Mouse (Mus musculus): Measurements from ENCODE around the gene Ccdc141.

The Ccdc141 gene

GRCm38 (mm10) chr2:77170633-77171105 is at the start of gene Ccdc141:
TSS of gene Ccdc141 (minus strand) at chr2:77170636.
- no peak for DNase-seq (ENCODE audit: low read depth, low spot score)

GRCm38 (mm10) chr2:77212885-77213284 is 42.4 kb upstream of the Ccdc141 start:
- DNase-seq (ENCODE audit: low read depth, low spot score) = no peak

GRCm38 (mm10) chr2:77206951-77207350 is 36.5 kb upstream of the Ccdc141 start:
- DNase-seq (ENCODE audit: low read depth, low spot score) = no peak

- DNase-seq (ENCODE audit: low read depth, low spot score) = no peak
These were observed 33.5 kb upstream of the Ccdc141 start for GRCm38 (mm10) chr2:77203916-77204315.

GRCm38 (mm10) chr2:77201900-77202299 is 31.5 kb upstream of the Ccdc141 start:
- DNase-seq (ENCODE audit: low read depth, low spot score) = no peak

GRCm38 (mm10) chr2:77200958-77201614 is 30.6 kb upstream of the Ccdc141 start:
- DNase-seq (ENCODE audit: low read depth, low spot score) = no peak

- DNase-seq (ENCODE audit: low read depth, low spot score) = no peak
These were observed 29.9 kb upstream of the Ccdc141 start for GRCm38 (mm10) chr2:77200379-77200778.

GRCm38 (mm10) chr2:77198246-77198645 is 27.8 kb upstream of the Ccdc141 start:
- DNase-seq (ENCODE audit: low read depth, low spot score) = no peak

GRCm38 (mm10) chr2:77196819-77197218 is 26.4 kb upstream of the Ccdc141 start:
- no peak for DNase-seq (ENCODE audit: low read depth, low spot score)

- no peak for DNase-seq (ENCODE audit: low read depth, low spot score)
These were observed 24.6 kb upstream of the Ccdc141 start for GRCm38 (mm10) chr2:77195056-77195455.

- DNase-seq (ENCODE audit: low read depth, low spot score) = no peak
These were observed 21.4 kb upstream of the Ccdc141 start for GRCm38 (mm10) chr2:77191811-77192210.

GRCm38 (mm10) chr2:77190891-77191290 is 20.5 kb upstream of the Ccdc141 start:
- DNase-seq (ENCODE audit: low read depth, low spot score) = no peak

- no peak for DNase-seq (ENCODE audit: low read depth, low spot score)
These were observed 19.9 kb upstream of the Ccdc141 start for GRCm38 (mm10) chr2:77190301-77190700.

- DNase-seq (ENCODE audit: low read depth, low spot score) = no peak
These were observed 19.2 kb upstream of the Ccdc141 start for GRCm38 (mm10) chr2:77189671-77190070.

- DNase-seq (ENCODE audit: low read depth, low spot score) = no peak
These were observed 17.1 kb upstream of the Ccdc141 start for GRCm38 (mm10) chr2:77187501-77187900.

GRCm38 (mm10) chr2:77186912-77187311 is 16.5 kb upstream of the Ccdc141 start:
- no peak for DNase-seq (ENCODE audit: low read depth, low spot score)

- no peak for DNase-seq (ENCODE audit: low read depth, low spot score)
These were observed 13.7 kb upstream of the Ccdc141 start for GRCm38 (mm10) chr2:77184049-77184571.

- no peak for DNase-seq (ENCODE audit: low read depth, low spot score)
These were observed 13.2 kb upstream of the Ccdc141 start for GRCm38 (mm10) chr2:77183646-77184045.

GRCm38 (mm10) chr2:77182996-77183380 is 12.6 kb upstream of the Ccdc141 start:
- no peak for DNase-seq (ENCODE audit: low read depth, low spot score)

GRCm38 (mm10) chr2:77182271-77182995 is 12.0 kb upstream of the Ccdc141 start:
- DNase-seq (ENCODE audit: low read depth, low spot score) = no peak

- no peak for DNase-seq (ENCODE audit: low read depth, low spot score)
These were observed 7.0 kb upstream of the Ccdc141 start for GRCm38 (mm10) chr2:77177472-77177871.

GRCm38 (mm10) chr2:77176413-77176812 is 6.0 kb upstream of the Ccdc141 start:
- DNase-seq (ENCODE audit: low read depth, low spot score) = no peak

- DNase-seq (ENCODE audit: low read depth, low spot score) = no peak
These were observed 5.0 kb upstream of the Ccdc141 start for GRCm38 (mm10) chr2:77175411-77175810.

Measured in brain, embryonic 18.5 days (tissue).